Mouse (Mus musculus) MEL (cell line): ENCODE results near the gene Gtf2i.

ENCODE experiments used
- CTCF ChIP-seq, 3 experiments: IDR thresholded peaks in 2 of 3; conservative IDR thresholded peaks in 1 of 3; 2 replicates each; pipeline ENCODE4 v1.5.1; 2011 to 2012; ENCODE audit warnings: low read length in 3 of 3, low read depth in 2 of 3, mild to moderate bottlenecking in 2 of 3, improper control_type of control experiment in 1 of 3, inconsistent platforms in 1 of 3, mixed read lengths in 1 of 3, moderate library complexity in 1 of 3; ENCODE audit not compliant: control insufficient read depth in 1 of 3, insufficient read depth in 1 of 3, poor library complexity in 1 of 3, severe bottlenecking in 1 of 3
- ELF1 ChIP-seq: IDR thresholded peaks from 2 replicates; pipeline ENCODE4 v1.6.1; 2014; ENCODE audit warnings: low read depth, mild to moderate bottlenecking, inconsistent platforms, low read length, improper control_type of control experiment, moderate library complexity
- GABPA ChIP-seq: IDR thresholded peaks from 2 replicates; pipeline ENCODE4 v1.6.1; 2012; ENCODE audit warnings: low read depth, mild to moderate bottlenecking, inconsistent platforms, low read length, improper control_type of control experiment, moderate library complexity

GRCm38 (mm10) chr5:134225110-134225901 is 89.3 kb downstream of the Gtf2i start:
- TF ChIP-seq GABPA (no peak), CTCF (IDR thresholded peaks at IDR 0.05 in 2 of 3, conservative IDR thresholded peaks at IDR 0.05 in 1 of 3; ENCODE audit: control insufficient read depth in 1 of 3, insufficient read depth in 1 of 3, low read depth in 2 of 3, low read length in 3 of 3, poor library complexity in 1 of 3, severe bottlenecking in 1 of 3) (no peak), ELF1 (no peak)
